Mouse (Mus musculus) limb, embryonic 12.5 days (tissue): ENCODE measurements around the gene Tac1. TPM values are rescaled to one million over a fixed set of nuclear protein-coding genes. Genes with fewer than 3 reads are reported as not detected.
"Not testable (repeated sequence)": the region's sequence is repeated elsewhere in the genome, so short reads cannot be mapped to it uniquely, and the experiment has no call there.

Experiments
- ATAC-seq: fragments of 200-750 bp; cut with Nextera tagmentation; 2 replicates; pipeline ENCODE4 v1.8.0; 2017; ENCODE audit warnings: low read depth, moderate TSS enrichment; ENCODE audit not compliant: insufficient number of reproducible peaks, insufficient read depth, low FRiP score, low TSS enrichment
- H3K27ac ChIP-seq: fragments of 300-500 bp; sonication (generic); 2 replicates; pipeline ENCODE4 v1.5.1; 2016; ENCODE audit warnings: mild to moderate bottlenecking, moderate library complexity
- H3K27me3 ChIP-seq: fragments of 300-500 bp; sonication (generic); 2 replicates; pipeline ENCODE4 v1.6.1; 2016; ENCODE audit warnings: mild to moderate bottlenecking, moderate library complexity
- H3K36me3 ChIP-seq: fragments of 300-500 bp; sonication (generic); 2 replicates; pipeline ENCODE4 v1.6.1; 2016; ENCODE audit warnings: mild to moderate bottlenecking, moderate library complexity
- H3K4me1 ChIP-seq: fragments of 300-500 bp; sonication (generic); replicated peaks from 2 replicates; pipeline ENCODE4 v1.6.1; 2016
- H3K4me2 ChIP-seq: fragments of 300-500 bp; sonication (generic); 2 replicates; pipeline ENCODE4 v1.6.1; 2016; ENCODE audit warnings: mild to moderate bottlenecking, moderate library complexity
- H3K4me3 ChIP-seq: fragments of 300-500 bp; sonication (generic); replicated peaks from 2 replicates; pipeline ENCODE4 v1.5.1; 2016; ENCODE audit warnings: mild to moderate bottlenecking
- H3K9ac ChIP-seq: fragments of 300-500 bp; sonication (generic); replicated peaks from 2 replicates; pipeline ENCODE4 v1.6.1; 2016; ENCODE audit warnings: mild to moderate bottlenecking, moderate library complexity
- H3K9me3 ChIP-seq: fragments of 300-500 bp; sonication (generic); 2 replicates; pipeline ENCODE4 v1.6.1; 2016; ENCODE audit warnings: mild to moderate bottlenecking, moderate library complexity
- WGBS: fragments of 180-500 bp; shearing (Covaris S2); methylation state at CpG from one replicate; pipeline ENCODE4 v1.1.7; 2016; 5-methylcytosine and 5-hydroxymethylcytosine counted together
- polyA plus RNA-seq: library from polyadenylated mRNA; unstranded; fragments of >200 nt; fragmentation: Nextera tagmentation; extraction: Ambion mirVana; gene quantifications from 2 replicates; pipeline ENCODE4 v1.2.1, GENCODE M21; 2016

The Tac1 gene
- polyA plus RNA-seq, 1 experiment from 2014 or later = 13.6 TPM

- H3K36me3 ChIP-seq = no peaks in the 10 kb centered on the region
- 85% methylated on average over 4 of the region's 4 CpGs for WGBS
- no peak overlapping the region for H3K4me3 ChIP-seq
- H3K27me3 ChIP-seq = no peaks in the 10 kb centered on the region
- no peaks in the 10 kb centered on the region for H3K4me1 ChIP-seq
- no peak for ATAC-seq
- no peak overlapping the region for H3K27ac ChIP-seq
- no peak overlapping the region for H3K9ac ChIP-seq
- H3K4me2 ChIP-seq = no peak overlapping the region
- no peaks in the 10 kb centered on the region for H3K9me3 ChIP-seq
These were observed 46.8 kb downstream of the Tac1 start for GRCm38 (mm10) chr6:7601353-7602094.

- H3K36me3 ChIP-seq, H3K9ac ChIP-seq, H3K4me2 ChIP-seq, ATAC-seq, H3K4me1 ChIP-seq, H3K9me3 ChIP-seq, H3K4me3 ChIP-seq, H3K27ac ChIP-seq, H3K27me3 ChIP-seq: not testable (repeated sequence)
- 91% methylated on average over 19 of the region's 19 CpGs for WGBS
These were observed 59.0 kb downstream of the Tac1 start for GRCm38 (mm10) chr6:7613676-7614075.

Other genes starting within 250 kb of the Tac1 start
- gene Asns, start 138.4 kb downstream of the Tac1 start, polyA plus RNA-seq = 77.8 and 78.8 TPM in 2 replicates